Mouse (Mus musculus): ENCODE measurements around the gene Ppp2r2c.

The Ppp2r2c gene

GRCm38 (mm10) chr5:36988781-36989624, 120.7 kb downstream of the Ppp2r2c start, which contains the start of gene Wfs1:
Gene Wfs1, minus strand, starts transcription at chr5:36989205.
- DNase-seq = peak; percentile 98 to 100

- peak in 1 of 2 experiments; percentile 9 for DNase-seq
Measured at GRCm38 (mm10) chr5:36989625-36989977, 121.3 kb downstream of the Ppp2r2c start.

- DNase-seq = no peak
Measured at GRCm38 (mm10) chr5:36990196-36990595, 121.9 kb downstream of the Ppp2r2c start.

- peak in 1 of 2 experiments; percentile 15 for DNase-seq
Measured at GRCm38 (mm10) chr5:36990631-36991350, 122.5 kb downstream of the Ppp2r2c start.

- DNase-seq = no peak
Measured at GRCm38 (mm10) chr5:36996410-36996809, 128.1 kb downstream of the Ppp2r2c start.

- DNase-seq = no peak
Measured at GRCm38 (mm10) chr5:36997996-36998395, 129.7 kb downstream of the Ppp2r2c start.

GRCm38 (mm10) chr5:37001002-37001401, 132.7 kb downstream of the Ppp2r2c start:
- DNase-seq = no peak

- peak; percentile 64 to 89 for DNase-seq
Measured at GRCm38 (mm10) chr5:37002001-37002400, 133.7 kb downstream of the Ppp2r2c start.
